Mouse (Mus musculus): ENCODE data around the gene Olfr791. TPM values are rescaled to one million over a fixed set of nuclear protein-coding genes. Genes with fewer than 3 reads are reported as not detected.

The Olfr791 gene
- polyA plus RNA-seq, 1 experiment from 2014 or later, result 0.21 TPM

Other genes with a start within 250 kb of the Olfr791 start
- not detected in 2 replicates for gene Olfr780, start 203.7 kb upstream of the Olfr791 start, polyA plus RNA-seq (2015; fragmentation: Nextera tagmentation; extraction: Ambion mirVana)
- gene Olfr781, start 192.9 kb upstream of the Olfr791 start, polyA plus RNA-seq (2015; fragmentation: Nextera tagmentation; extraction: Ambion mirVana), result 0.17 TPM in 1 of 2 replicates, not detected in the other
- 0.19 TPM in 1 of 2 replicates, not detected in the other for gene Olfr782, start 172.9 kb upstream of the Olfr791 start, polyA plus RNA-seq (2015; fragmentation: Nextera tagmentation; extraction: Ambion mirVana)
- gene Olfr784, start 137.7 kb upstream of the Olfr791 start, polyA plus RNA-seq (2015; fragmentation: Nextera tagmentation; extraction: Ambion mirVana), result 0.07 TPM in 1 of 2 replicates, not detected in the other
- gene Olfr785, start 116.4 kb upstream of the Olfr791 start, polyA plus RNA-seq (2015; fragmentation: Nextera tagmentation; extraction: Ambion mirVana), result not detected in 2 replicates
- gene Olfr786, start 94.5 kb upstream of the Olfr791 start, polyA plus RNA-seq (2015; fragmentation: Nextera tagmentation; extraction: Ambion mirVana), result 0.17 TPM in 1 of 2 replicates, not detected in the other
- gene Olfr787, start 59.9 kb upstream of the Olfr791 start, polyA plus RNA-seq (2015; fragmentation: Nextera tagmentation; extraction: Ambion mirVana), result not detected in 2 replicates
- gene Olfr788, start 50.8 kb upstream of the Olfr791 start, polyA plus RNA-seq (2015; fragmentation: Nextera tagmentation; extraction: Ambion mirVana), result not detected in 2 replicates
- gene Olfr789, start 37.0 kb upstream of the Olfr791 start, polyA plus RNA-seq (2015; fragmentation: Nextera tagmentation; extraction: Ambion mirVana), result 0.05 TPM in 1 of 2 replicates, not detected in the other
- not detected in 2 replicates for gene Olfr790, start 23.3 kb upstream of the Olfr791 start, polyA plus RNA-seq (2015; fragmentation: Nextera tagmentation; extraction: Ambion mirVana)
- gene Olfr792, start 17.4 kb downstream of the Olfr791 start, polyA plus RNA-seq (2015; fragmentation: Nextera tagmentation; extraction: Ambion mirVana), result 0.24 TPM in 1 of 2 replicates, not detected in the other
- gene Olfr794, start 45.9 kb downstream of the Olfr791 start, polyA plus RNA-seq (2015; fragmentation: Nextera tagmentation; extraction: Ambion mirVana), result not detected in 2 replicates
- not detected in 2 replicates for gene Olfr796, start 90.8 kb downstream of the Olfr791 start, polyA plus RNA-seq (2015; fragmentation: Nextera tagmentation; extraction: Ambion mirVana)
- gene Olfr798, start 106.1 kb downstream of the Olfr791 start, polyA plus RNA-seq (2015; fragmentation: Nextera tagmentation; extraction: Ambion mirVana), result 0.04 and 0.12 TPM in 2 replicates
- gene Olfr799, start 115.7 kb downstream of the Olfr791 start, polyA plus RNA-seq (2015; fragmentation: Nextera tagmentation; extraction: Ambion mirVana), result not detected in 2 replicates
- gene Olfr800, start 135.9 kb downstream of the Olfr791 start, polyA plus RNA-seq (2015; fragmentation: Nextera tagmentation; extraction: Ambion mirVana), result not detected in 2 replicates
- not detected in 2 replicates for gene Olfr801, start 152.1 kb downstream of the Olfr791 start, polyA plus RNA-seq (2015; fragmentation: Nextera tagmentation; extraction: Ambion mirVana)
- gene Olfr802, start 166.4 kb downstream of the Olfr791 start, polyA plus RNA-seq (2015; fragmentation: Nextera tagmentation; extraction: Ambion mirVana), result 0.03 and 0.07 TPM in 2 replicates
- gene Olfr803, start 172.5 kb downstream of the Olfr791 start, polyA plus RNA-seq (2015; fragmentation: Nextera tagmentation; extraction: Ambion mirVana), result not detected in 2 replicates
- not detected in 2 replicates for gene Olfr804, start 181.4 kb downstream of the Olfr791 start, polyA plus RNA-seq (2015; fragmentation: Nextera tagmentation; extraction: Ambion mirVana)
- gene Olfr805, start 207.6 kb downstream of the Olfr791 start, polyA plus RNA-seq (2015; fragmentation: Nextera tagmentation; extraction: Ambion mirVana), result 0.05 TPM in 1 of 2 replicates, not detected in the other
- gene Olfr806, start 220.1 kb downstream of the Olfr791 start, polyA plus RNA-seq (2015; fragmentation: Nextera tagmentation; extraction: Ambion mirVana), result not detected in 2 replicates
- 0.17 TPM in 1 of 2 replicates, not detected in the other for gene Olfr807, start 236.0 kb downstream of the Olfr791 start, polyA plus RNA-seq (2015; fragmentation: Nextera tagmentation; extraction: Ambion mirVana)
- gene Olfr808, start 243.7 kb downstream of the Olfr791 start, polyA plus RNA-seq (2015; fragmentation: Nextera tagmentation; extraction: Ambion mirVana), result not detected in 2 replicates